Mouse (Mus musculus): Measurements from ENCODE around the gene Fscn3. TPM values are rescaled to one million over a fixed set of nuclear protein-coding genes. Genes with fewer than 3 reads are reported as not detected.
A peak's percentile ranks its signal among the peaks of the same experiment; 100 is the strongest.

Fscn3 gene
- polyA plus RNA-seq, 1 experiment from 2014 or later = not detected

- no peaks in the 10 kb centered on the region for H3K36me3 ChIP-seq (ENCODE audit: poor library complexity, severe bottlenecking)
- H3K4me3 ChIP-seq = no peak overlapping the region
- H3K9me3 ChIP-seq (replicated peaks) = no peaks in the 10 kb centered on the region
- H3K27ac ChIP-seq = no peak overlapping the region
- 91% methylated on average over 4 of the region's 4 CpGs for WGBS
- H3K9ac ChIP-seq = no peak overlapping the region
- H3K4me2 ChIP-seq = no peak overlapping the region
- H3K4me1 ChIP-seq = peaks cover 4% of the 10 kb centered on the region
- ATAC-seq = no peak
- H3K27me3 ChIP-seq = no peaks in the 10 kb centered on the region
Measured at GRCm38 (mm10) chr6:28474211-28474610, 46.6 kb downstream of the Fscn3 start.

- H3K9me3 ChIP-seq (replicated peaks) = no peaks in the 10 kb centered on the region
- WGBS = 88% methylated on average over 5 of the region's 5 CpGs
- peaks cover 7% of the 10 kb centered on the region for H3K4me1 ChIP-seq
- no peak within 1 kb of the TSS for H3K9ac ChIP-seq
- H3K4me3 ChIP-seq = no peak within 1 kb of the TSS
- no peak for ATAC-seq
- H3K36me3 ChIP-seq (ENCODE audit: poor library complexity, severe bottlenecking) = no peaks in the 10 kb centered on the region
- H3K4me2 ChIP-seq = no peak within 1 kb of the TSS
- no peak within 1 kb of the TSS for H3K27ac ChIP-seq
- H3K27me3 ChIP-seq = no peaks in the 10 kb centered on the region
Measured at GRCm38 (mm10) chr6:28474839-28475238, 47.2 kb downstream of the Fscn3 start, which contains the start of gene Snd1. Gene Snd1, plus strand, starts transcription at chr6:28475139.

- Histone ChIP-seq H3K4me2 (peak overlapping the region; percentile 94), H3K4me1 (peaks cover 33% of the 10 kb centered on the region), H3K27ac (peak overlapping the region; percentile 75), H3K36me3 (ENCODE audit: poor library complexity, severe bottlenecking) (0 out of 2 replicates have a peak, but pooled peaks cover 5% of the 10 kb centered on the region), H3K27me3 (no peaks in the 10 kb centered on the region), H3K4me3 (peak overlapping the region; percentile 92), H3K9me3 (replicated peaks) (no peaks in the 10 kb centered on the region), H3K9ac (peak overlapping the region; percentile 81)
- WGBS = under 1% methylated on average over 68 of the region's 68 CpGs
- ATAC-seq = peak; percentile 98
Measured at GRCm38 (mm10) chr6:28479865-28480751, 52.5 kb downstream of the Fscn3 start.

GRCm38 (mm10) chr6:28480752-28481492, 53.3 kb downstream of the Fscn3 start:
- H3K9ac ChIP-seq = peak overlapping the region; percentile 81
- no peaks in the 10 kb centered on the region for H3K9me3 ChIP-seq (replicated peaks)
- no peak for ATAC-seq
- peak overlapping the region; percentile 92 for H3K4me3 ChIP-seq
- H3K4me2 ChIP-seq = peak overlapping the region; percentile 94
- 8% methylated on average over 21 of the region's 21 CpGs for WGBS
- 0 out of 2 replicates have a peak, but pooled peaks cover 5% of the 10 kb centered on the region for H3K36me3 ChIP-seq (ENCODE audit: poor library complexity, severe bottlenecking)
- 0 out of 2 replicates have a peak overlapping the region, but pooled peaks have one; percentile 75 for H3K27ac ChIP-seq
- no peaks in the 10 kb centered on the region for H3K27me3 ChIP-seq
- H3K4me1 ChIP-seq = peaks cover 37% of the 10 kb centered on the region

GRCm38 (mm10) chr6:28482711-28483315, 55.2 kb downstream of the Fscn3 start:
- Histone ChIP-seq H3K4me3 (no peak overlapping the region), H3K9ac (no peak overlapping the region), H3K27ac (no peak overlapping the region), H3K9me3 (replicated peaks) (no peaks in the 10 kb centered on the region), H3K27me3 (no peaks in the 10 kb centered on the region), H3K4me2 (no peak overlapping the region), H3K4me1 (peaks cover 38% of the 10 kb centered on the region), H3K36me3 (ENCODE audit: poor library complexity, severe bottlenecking) (0 out of 2 replicates have a peak, but pooled peaks cover 5% of the 10 kb centered on the region)
- WGBS = 88% methylated on average over 4 of the region's 4 CpGs
- ATAC-seq = no peak

- Histone ChIP-seq H3K4me3 (no peak overlapping the region), H3K4me1 (peaks cover 27% of the 10 kb centered on the region), H3K9ac (no peak overlapping the region), H3K9me3 (replicated peaks) (no peaks in the 10 kb centered on the region), H3K4me2 (no peak overlapping the region), H3K36me3 (ENCODE audit: poor library complexity, severe bottlenecking) (peaks cover 12% of the 10 kb centered on the region; the same call in 1 of the 2 replicates), H3K27ac (no peak overlapping the region), H3K27me3 (no peaks in the 10 kb centered on the region)
- 93% methylated on average over 2 of the region's 2 CpGs for WGBS
- ATAC-seq = no peak
Measured at GRCm38 (mm10) chr6:28486008-28486407, 58.4 kb downstream of the Fscn3 start.

- H3K27me3 ChIP-seq = no peaks in the 10 kb centered on the region
- no peak overlapping the region for H3K4me3 ChIP-seq
- WGBS = 85% methylated on average over 2 of the region's 2 CpGs
- H3K4me2 ChIP-seq = no peak overlapping the region
- peaks cover 12% of the 10 kb centered on the region; the same call in 1 of the 2 replicates for H3K36me3 ChIP-seq (ENCODE audit: poor library complexity, severe bottlenecking)
- H3K4me1 ChIP-seq = peaks cover 22% of the 10 kb centered on the region
- H3K9me3 ChIP-seq (replicated peaks) = no peaks in the 10 kb centered on the region
- no peak overlapping the region for H3K9ac ChIP-seq
- ATAC-seq = no peak
- H3K27ac ChIP-seq = no peak overlapping the region
Measured at GRCm38 (mm10) chr6:28486471-28486870, 58.9 kb downstream of the Fscn3 start.

GRCm38 (mm10) chr6:28486905-28487304, 59.3 kb downstream of the Fscn3 start:
- Histone ChIP-seq H3K4me2 (no peak overlapping the region), H3K27me3 (no peaks in the 10 kb centered on the region), H3K9me3 (replicated peaks) (no peaks in the 10 kb centered on the region), H3K4me3 (no peak overlapping the region), H3K9ac (no peak overlapping the region), H3K4me1 (peaks cover 18% of the 10 kb centered on the region), H3K27ac (no peak overlapping the region), H3K36me3 (ENCODE audit: poor library complexity, severe bottlenecking) (peaks cover 9% of the 10 kb centered on the region; the same call in 1 of the 2 replicates)
- ATAC-seq = no peak
- WGBS = 94% methylated on average over 7 of the region's 7 CpGs

Other genes starting within 250 kb of the Fscn3 start
- 26.5 and 27.5 TPM in 2 replicates for gene Zfp800, start 29.8 kb upstream of the Fscn3 start, polyA plus RNA-seq (2015; fragmentation: Nextera tagmentation; extraction: Ambion mirVana)
- gene Arf5, start 4.2 kb upstream of the Fscn3 start, polyA plus RNA-seq (2015; fragmentation: Nextera tagmentation; extraction: Ambion mirVana) = 348 and 361 TPM in 2 replicates
- 11.4 and 12.9 TPM in 2 replicates for gene Gcc1, start 601 bp downstream of the Fscn3 start, polyA plus RNA-seq (2015; fragmentation: Nextera tagmentation; extraction: Ambion mirVana)
- gene Pax4, start 21.6 kb downstream of the Fscn3 start, polyA plus RNA-seq (2015; fragmentation: Nextera tagmentation; extraction: Ambion mirVana) = not detected in 2 replicates
- gene Snd1, start 47.4 kb downstream of the Fscn3 start, polyA plus RNA-seq (2015; fragmentation: Nextera tagmentation; extraction: Ambion mirVana) = 80.1 and 83.5 TPM in 2 replicates

Measured in forebrain, embryonic 13.5 days (tissue).